Mouse (Mus musculus) heart, embryonic 11.5 days (tissue): ENCODE measurements around the gene Cysltr1. TPM values are rescaled to one million over a fixed set of nuclear protein-coding genes. Genes with fewer than 3 reads are reported as not detected.

ENCODE experiments used
- ATAC-seq: fragments of 200-750 bp; cut with Nextera tagmentation; replicated peaks from 2 replicates; pipeline ENCODE4 v1.8.0; 2017; ENCODE audit warnings: moderate library complexity; ENCODE audit not compliant: insufficient number of reproducible peaks, low FRiP score, low TSS enrichment
- H3K27ac ChIP-seq: fragments of 300-500 bp; sonication (generic); 2 replicates; pipeline ENCODE4 v1.5.1; 2014; ENCODE audit warnings: mild to moderate bottlenecking, low read depth, low read length
- H3K27me3 ChIP-seq: fragments of 300-500 bp; sonication (generic); 2 replicates; pipeline ENCODE4 v1.6.1; 2014; ENCODE audit warnings: mild to moderate bottlenecking, low read length, mixed read lengths; ENCODE audit not compliant: control insufficient read depth, insufficient read depth
- H3K36me3 ChIP-seq: fragments of 300-500 bp; sonication (generic); 2 replicates; pipeline ENCODE4 v1.6.1; 2014; ENCODE audit warnings: mild to moderate bottlenecking, low read length, moderate library complexity, mixed read lengths; ENCODE audit not compliant: control insufficient read depth, insufficient read depth
- H3K4me1 ChIP-seq: fragments of 300-500 bp; sonication (generic); 2 replicates; pipeline ENCODE4 v1.6.1; 2014; ENCODE audit warnings: low read length; ENCODE audit not compliant: control insufficient read depth, insufficient read depth
- H3K4me2 ChIP-seq: fragments of 300-500 bp; sonication (generic); 2 replicates; pipeline ENCODE4 v1.6.1; 2014; ENCODE audit warnings: mild to moderate bottlenecking, moderate library complexity
- H3K4me3 ChIP-seq: fragments of 300-500 bp; sonication (generic); 2 replicates; pipeline ENCODE4 v1.5.1; 2014; ENCODE audit warnings: low read depth, low read length
- H3K9ac ChIP-seq: fragments of 300-500 bp; sonication (generic); 2 replicates; pipeline ENCODE4 v1.6.1; 2014; ENCODE audit warnings: mild to moderate bottlenecking, low read depth, low read length, moderate library complexity
- H3K9me3 ChIP-seq: fragments of 300-500 bp; sonication (generic); replicated peaks from 2 replicates; pipeline ENCODE4 v1.6.1; 2016; ENCODE audit warnings: low read length; ENCODE audit not compliant: control insufficient read depth
- WGBS: fragments of 180-500 bp; shearing (Covaris S2); extraction: QIAGEN DNeasy Blood & Tissue Kit; methylation state at CpG from one replicate; pipeline ENCODE4 v1.1.7; 2014; ENCODE audit not compliant: insufficient replicate concordance; 5-methylcytosine and 5-hydroxymethylcytosine counted together
- polyA plus RNA-seq: library from polyadenylated mRNA; unstranded; fragments of >200 nt; fragmentation: Nextera tagmentation; extraction: Ambion mirVana; gene quantifications from 2 replicates; pipeline ENCODE4 v1.2.1, GENCODE M21; 2014

Cysltr1 gene
- polyA plus RNA-seq, 1 experiment from 2014 or later = 0.59 TPM

DNA sequence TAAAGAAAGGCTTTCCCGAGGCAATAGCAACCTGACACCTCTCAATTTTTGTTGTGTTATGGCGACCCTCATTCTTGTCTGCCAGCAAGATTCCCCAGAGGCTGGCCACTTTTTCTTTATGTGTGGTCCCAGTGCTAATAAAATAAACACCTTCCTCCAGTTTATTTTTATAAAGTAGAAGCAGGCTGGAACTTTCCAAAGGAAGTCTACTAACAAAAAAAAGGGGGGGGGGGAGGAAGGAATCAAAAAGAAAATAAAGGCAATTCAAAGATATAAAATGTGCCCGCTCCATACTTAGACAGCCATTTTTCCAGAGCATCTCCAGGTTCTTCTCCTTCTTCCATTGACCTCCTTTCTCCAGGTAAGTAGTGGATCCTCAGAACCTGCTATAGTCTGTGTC, 20.6 kb downstream of the Cysltr1 start, which contains the start of gene Gm5127:
Gene Gm5127 (plus strand): TSS at position 301 of the 400 bp plus-strand sequence.
- Histone ChIP-seq H3K36me3 (no peaks in the 10 kb centered on the region), H3K27ac (no peak within 1 kb of the TSS), H3K4me1 (no peaks in the 10 kb centered on the region), H3K4me3 (no peak within 1 kb of the TSS), H3K9ac (no peak within 1 kb of the TSS), H3K4me2 (no peak within 1 kb of the TSS), H3K27me3 (no peaks in the 10 kb centered on the region), H3K9me3 (no peaks in the 10 kb centered on the region)
- no peak for ATAC-seq
- 53% methylated on average over 3 of the region's 3 CpGs for WGBS

GRCm38 (mm10) chrX:106582197-106582596, 21.3 kb downstream of the Cysltr1 start:
- Histone ChIP-seq H3K9ac (no peak overlapping the region), H3K4me3 (no peak overlapping the region), H3K27me3 (no peaks in the 10 kb centered on the region), H3K4me2 (no peak overlapping the region), H3K4me1 (no peaks in the 10 kb centered on the region), H3K27ac (no peak overlapping the region), H3K36me3 (no peaks in the 10 kb centered on the region), H3K9me3 (no peaks in the 10 kb centered on the region)
- WGBS = 48% methylated on average over 2 of the region's 2 CpGs
- no peak for ATAC-seq

- H3K36me3 ChIP-seq = no peaks in the 10 kb centered on the region
- H3K4me2 ChIP-seq = no peak overlapping the region
- H3K4me3 ChIP-seq = no peak overlapping the region
- H3K9ac ChIP-seq = no peak overlapping the region
- H3K4me1 ChIP-seq = no peaks in the 10 kb centered on the region
- no peaks in the 10 kb centered on the region for H3K27me3 ChIP-seq
- no peak for ATAC-seq
- H3K27ac ChIP-seq = no peak overlapping the region
- H3K9me3 ChIP-seq = no peaks in the 10 kb centered on the region
These were observed 23.1 kb downstream of the Cysltr1 start for GRCm38 (mm10) chrX:106580410-106580809.

DNA sequence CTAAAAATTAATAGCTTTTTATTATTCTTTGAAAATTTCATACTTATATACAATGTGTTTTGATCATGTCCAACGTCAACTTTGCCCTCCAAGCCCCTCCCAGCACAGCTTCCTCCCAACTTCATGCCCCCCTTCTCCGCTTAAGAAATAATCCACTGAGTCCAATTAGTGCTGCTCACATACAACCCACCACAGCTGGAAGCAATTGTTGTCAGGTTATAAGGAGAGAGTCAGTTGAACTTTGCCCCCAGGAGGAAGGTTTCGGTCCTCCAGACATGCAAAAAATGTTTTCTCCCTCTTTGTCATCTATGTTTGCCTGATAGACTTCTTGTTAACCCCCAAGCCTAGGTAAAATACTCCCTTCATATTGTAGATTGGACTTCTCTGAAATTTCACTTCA, 24.5 kb downstream of the Cysltr1 start:
- no peaks in the 10 kb centered on the region for H3K4me1 ChIP-seq
- H3K4me3 ChIP-seq = no peak overlapping the region
- no peak overlapping the region for H3K9ac ChIP-seq
- 63% methylated on average over 3 of the region's 3 CpGs for WGBS
- no peaks in the 10 kb centered on the region for H3K36me3 ChIP-seq
- H3K27me3 ChIP-seq = no peaks in the 10 kb centered on the region
- H3K4me2 ChIP-seq = no peak overlapping the region
- no peaks in the 10 kb centered on the region for H3K9me3 ChIP-seq
- H3K27ac ChIP-seq = no peak overlapping the region
- no peak for ATAC-seq

- H3K27ac ChIP-seq = no peak overlapping the region
- no peak for ATAC-seq
- H3K36me3 ChIP-seq = no peaks in the 10 kb centered on the region
- H3K9me3 ChIP-seq = no peaks in the 10 kb centered on the region
- H3K4me2 ChIP-seq = no peak overlapping the region
- 69% methylated on average over 2 of the region's 2 CpGs for WGBS
- H3K4me3 ChIP-seq = no peak overlapping the region
- no peak overlapping the region for H3K9ac ChIP-seq
- no peaks in the 10 kb centered on the region for H3K27me3 ChIP-seq
- H3K4me1 ChIP-seq = no peaks in the 10 kb centered on the region
These were observed 48.0 kb downstream of the Cysltr1 start for GRCm38 (mm10) chrX:106555457-106555856.

- ATAC-seq = no peak
- 32% methylated on average over 3 of the region's 3 CpGs for WGBS
These were observed 67.1 kb downstream of the Cysltr1 start for GRCm38 (mm10) chrX:106536359-106536758.

More at GRCm38 (mm10) chrX:106536359-106536758, 67.1 kb downstream of the Cysltr1 start:
- Histone ChIP-seq H3K27ac (no peak overlapping the region), H3K4me2 (no peak overlapping the region), H3K9ac (no peak overlapping the region), H3K36me3 (no peaks in the 10 kb centered on the region), H3K4me3 (no peak overlapping the region), H3K9me3 (no peaks in the 10 kb centered on the region), H3K27me3 (no peaks in the 10 kb centered on the region), H3K4me1 (no peaks in the 10 kb centered on the region)

Other genes with a start within 250 kb of the Cysltr1 start
- gene Fndc3c1, start 118.3 kb downstream of the Cysltr1 start, polyA plus RNA-seq = 11.7 and 13.7 TPM in 2 replicates
- 0.34 and 0.62 TPM in 2 replicates for gene Gm5127, start 20.5 kb downstream of the Cysltr1 start, polyA plus RNA-seq
- 4.1 and 4.3 TPM in 2 replicates for gene Rtl3, start 237.0 kb upstream of the Cysltr1 start, polyA plus RNA-seq